Mouse (Mus musculus): ENCODE data around the gene 4930578C19Rik.
A peak's percentile ranks its signal among the peaks of the same experiment; 100 is the strongest.
"Not testable (repeated sequence)": the region's sequence is repeated elsewhere in the genome, so short reads cannot be mapped to it uniquely, and the experiment has no call there.

The 4930578C19Rik gene

GRCm38 (mm10) chrX:18461198-18461601 lies at the start of gene 4930578C19Rik:
Gene 4930578C19Rik, minus strand, starts transcription at chrX:18461397.
- no peak for DNase-seq (ENCODE audit: low read depth)

DNA sequence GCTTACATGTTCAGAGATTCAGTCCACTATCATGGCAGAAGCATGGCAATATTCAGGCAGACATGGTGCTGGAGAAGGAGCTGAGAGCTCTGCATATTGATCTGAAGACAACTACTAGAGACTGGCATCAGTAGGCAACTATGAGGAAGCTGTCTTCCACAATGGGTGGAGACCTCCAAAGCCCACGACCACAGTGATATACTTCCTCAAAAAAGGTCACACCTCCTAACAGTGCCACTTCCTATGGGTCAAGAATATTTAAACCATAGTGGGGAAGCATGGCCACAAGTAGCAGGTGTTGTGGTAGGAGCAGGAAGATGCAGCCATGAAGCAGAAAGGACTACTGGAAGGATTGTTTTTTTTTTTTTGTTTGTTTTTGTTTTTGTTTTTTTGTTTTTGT lies 6.5 kb upstream of the 4930578C19Rik start:
- no peak for DNase-seq (ENCODE audit: low read depth)

GRCm38 (mm10) chrX:18462879-18463278 lies 1.7 kb upstream of the 4930578C19Rik start:
- no peak for DNase-seq (ENCODE audit: low read depth)

GRCm38 (mm10) chrX:18451559-18451958 lies 9.6 kb downstream of the 4930578C19Rik start:
- DNase-seq (ENCODE audit: low read depth), result no peak

GRCm38 (mm10) chrX:18442066-18442465 lies 19.1 kb downstream of the 4930578C19Rik start:
- DNase-seq (ENCODE audit: low read depth), result peak; percentile 44

DNA sequence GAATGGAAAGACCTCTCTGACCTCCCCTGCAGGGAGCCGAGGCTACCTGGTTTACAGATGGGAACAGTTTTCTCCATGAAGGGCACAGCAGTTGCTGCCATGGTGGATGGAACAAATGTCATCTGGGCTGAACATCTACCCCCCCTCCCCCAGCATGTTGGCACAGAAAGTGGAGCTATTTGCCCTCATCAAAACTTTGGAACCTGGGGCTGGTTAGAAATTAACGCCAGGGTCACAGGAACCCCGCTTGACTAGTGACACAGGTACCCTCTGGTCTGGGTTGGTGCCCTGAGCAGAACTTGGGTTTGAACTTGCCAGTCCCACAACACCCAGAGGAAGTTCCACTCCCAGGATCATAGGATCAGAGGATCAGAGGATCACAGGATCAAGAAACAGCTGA lies 35.7 kb downstream of the 4930578C19Rik start:
- no peak for DNase-seq (ENCODE audit: low read depth)

DNA sequence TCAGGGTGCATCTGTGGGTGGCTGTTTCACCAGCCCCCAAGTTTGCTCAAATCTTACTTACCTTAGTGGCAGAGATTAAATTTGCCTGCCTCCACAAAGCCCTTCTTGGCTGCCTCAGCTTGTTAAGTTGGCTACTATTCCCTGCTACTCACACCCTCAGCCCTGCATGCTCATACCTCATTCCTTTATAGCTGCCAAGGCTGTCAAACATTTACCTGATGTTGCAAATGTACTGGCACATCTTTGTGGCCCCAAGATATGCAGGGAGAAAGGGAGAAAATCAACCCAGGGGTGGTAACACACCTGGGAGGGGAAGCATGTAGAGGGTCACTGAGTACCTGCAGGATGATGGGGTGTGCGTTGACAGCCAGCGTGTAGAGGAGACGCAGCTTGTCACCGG lies 38.0 kb downstream of the 4930578C19Rik start:
- no peak for DNase-seq (ENCODE audit: low read depth)

GRCm38 (mm10) chrX:18420161-18420784 lies 40.9 kb downstream of the 4930578C19Rik start:
- no peak for DNase-seq (ENCODE audit: low read depth)

- no peak for DNase-seq (ENCODE audit: low read depth)
Measured at GRCm38 (mm10) chrX:18418977-18419376, 42.2 kb downstream of the 4930578C19Rik start.

GRCm38 (mm10) chrX:18414560-18414959 lies 46.6 kb downstream of the 4930578C19Rik start:
- DNase-seq (ENCODE audit: low read depth), result no peak

DNA sequence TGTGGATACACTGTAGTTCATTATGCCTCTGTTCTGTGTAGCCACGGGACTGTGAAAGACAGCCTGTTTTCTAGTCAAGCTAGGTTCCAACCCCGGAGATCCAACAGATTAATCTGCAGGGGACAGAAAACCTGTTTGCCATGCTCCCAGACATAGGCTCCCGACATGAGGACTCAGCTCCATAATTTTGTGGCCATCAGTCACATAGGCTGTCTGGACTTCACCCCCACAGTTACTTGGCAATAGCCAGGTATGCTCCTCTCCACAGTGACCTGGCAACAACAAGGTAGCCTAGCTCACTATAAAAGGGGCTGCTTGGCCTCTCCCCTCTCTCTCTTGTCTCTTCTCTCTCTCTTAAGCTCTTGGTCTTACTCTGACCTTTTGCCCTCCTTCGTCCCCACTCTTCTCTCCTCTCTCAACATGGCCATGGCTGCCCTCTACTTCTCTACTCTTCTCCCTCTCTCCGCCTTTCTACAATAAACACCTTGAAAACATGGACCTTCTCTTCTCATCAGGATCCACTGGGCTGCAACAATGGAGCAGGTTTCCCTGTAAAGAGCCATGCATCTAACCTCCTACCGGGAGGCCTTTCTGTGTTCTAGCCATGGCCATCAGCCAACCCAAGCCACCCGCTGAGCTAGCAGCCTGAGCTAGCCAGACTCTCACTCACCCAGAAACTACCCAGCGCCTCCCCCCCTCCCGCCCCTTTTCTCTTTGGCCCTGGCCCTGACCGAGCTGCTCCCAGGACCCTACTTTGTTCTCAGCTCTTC lies 49.9 kb downstream of the 4930578C19Rik start:
- DNase-seq (ENCODE audit: low read depth), result no peak

GRCm38 (mm10) chrX:18409598-18409997 lies 51.6 kb downstream of the 4930578C19Rik start:
- DNase-seq (ENCODE audit: low read depth), result no peak

- DNase-seq (ENCODE audit: low read depth), result no peak
Measured at GRCm38 (mm10) chrX:18402296-18402695, 58.9 kb downstream of the 4930578C19Rik start.

- no peak for DNase-seq (ENCODE audit: low read depth)
Measured at GRCm38 (mm10) chrX:18396700-18397099, 64.5 kb downstream of the 4930578C19Rik start.

DNA sequence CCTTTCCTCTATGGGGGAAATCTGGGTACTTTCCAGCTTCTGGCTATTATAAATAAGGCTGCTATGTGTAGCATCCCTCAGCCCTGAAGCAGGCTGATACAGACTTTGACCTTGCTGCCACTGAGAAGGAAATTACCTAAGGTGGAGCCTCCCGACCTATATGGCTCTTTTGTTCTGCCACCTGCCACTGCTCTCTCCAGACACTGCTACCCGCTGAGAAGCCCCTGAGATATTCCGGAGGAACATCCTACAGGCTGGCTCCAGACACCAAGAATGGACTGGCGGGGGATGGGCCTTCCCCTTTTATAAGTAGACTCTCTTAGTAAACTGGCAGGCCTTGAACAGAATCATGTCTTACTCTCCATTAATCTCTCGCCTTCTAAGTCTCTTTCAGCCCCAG lies 77.0 kb downstream of the 4930578C19Rik start:
- DNase-seq (ENCODE audit: low read depth), result not testable (repeated sequence)

Data from induced T-regulatory cell, adult 2 months (primary cell).